Comparison of ENCODE assay signal across 25 mouse cellular contexts in genomic region chr11:86253342-86253741, GRCm38 (mm10).
"Had no signal": no experiment of that assay in that cellular context is flagged by ENCODE, and none has a peak within 500 bp of the region (broad histone marks: within the 10 kb centered on the region; RNA-seq: fewer than 3 reads in every experiment).

No protein-coding gene starts in this region.

- H3K27me3 ChIP-seq: embryonic facial prominence, embryonic 12.5 days; embryonic facial prominence, embryonic 13.5 days; embryonic facial prominence, embryonic 15.5 days; forebrain, embryonic 12.5 days; forebrain, embryonic 13.5 days; forebrain, embryonic 15.5 days had no signal

- H3K9ac ChIP-seq: embryonic facial prominence, embryonic 12.5 days; embryonic facial prominence, embryonic 13.5 days; embryonic facial prominence, embryonic 15.5 days; forebrain, embryonic 12.5 days; forebrain, embryonic 13.5 days; forebrain, embryonic 15.5 days; forebrain, postnatal 0 days had no signal

- H3K4me3 ChIP-seq: embryonic facial prominence, embryonic 10.5 days; embryonic facial prominence, embryonic 12.5 days; embryonic facial prominence, embryonic 13.5 days; embryonic facial prominence, embryonic 15.5 days; erythroblast, embryonic 14.5 days; forebrain, embryonic 10.5 days; forebrain, embryonic 12.5 days; forebrain, embryonic 13.5 days; forebrain, embryonic 15.5 days; gastrocnemius, adult 2 months; heart, adult 2 months had no signal

- H3K27ac ChIP-seq: embryonic facial prominence, embryonic 10.5 days; embryonic facial prominence, embryonic 12.5 days; embryonic facial prominence, embryonic 13.5 days; embryonic facial prominence, embryonic 15.5 days; forebrain, embryonic 10.5 days; forebrain, embryonic 12.5 days; forebrain, embryonic 13.5 days; forebrain, embryonic 15.5 days; gastrocnemius, adult 2 months; heart, adult 2 months had no signal

- DNase-seq: cerebellum, adult 9-10 months; cerebellum, adult 9-11 months; cerebellum, postnatal 10 days; cerebellum, postnatal 14 days; cerebellum, postnatal 25 days; cerebellum, postnatal 36 days; embryo, embryonic 11 days; forebrain, postnatal 0 days; gastrocnemius, adult 2 months; gastrocnemius, postnatal 10 days; gastrocnemius, postnatal 14 days; gastrocnemius, postnatal 25 days; gastrocnemius, postnatal 36 days; heart, adult 11 months; heart, adult 18-20 months; heart, adult 2 months had no signal

- H3K9me3 ChIP-seq: embryonic facial prominence, embryonic 10.5 days; embryonic facial prominence, embryonic 12.5 days; embryonic facial prominence, embryonic 13.5 days; embryonic facial prominence, embryonic 15.5 days; forebrain, embryonic 10.5 days; forebrain, embryonic 12.5 days; forebrain, embryonic 13.5 days; forebrain, embryonic 15.5 days had no signal
